Mouse (Mus musculus) forebrain, postnatal 0 days (tissue): ENCODE results near the gene Hoxa3. TPM values are rescaled to one million over a fixed set of nuclear protein-coding genes. Genes with fewer than 3 reads are reported as not detected.

Source experiments
- ATAC-seq: fragments of 200-750 bp; cut with Nextera tagmentation; 2 replicates; pipeline ENCODE4 v1.8.0; 2017; ENCODE audit warnings: mild to moderate bottlenecking, moderate library complexity
- DNase-seq: peaks from one replicate; pipeline ENCODE4 v3.0.0-alpha.2; 2015
- H3K27ac ChIP-seq: fragments of 300-500 bp; sonication (generic); 2 replicates; pipeline ENCODE4 v1.5.1; 2014; ENCODE audit warnings: low read depth, mild to moderate bottlenecking, antibody characterized with exemption, low read length, moderate library complexity, mixed read lengths
- H3K27me3 ChIP-seq: fragments of 300-500 bp; sonication (generic); 2 replicates; pipeline ENCODE4 v1.6.1; 2014; ENCODE audit warnings: mild to moderate bottlenecking, low read length, mixed read lengths; ENCODE audit not compliant: insufficient read depth
- H3K36me3 ChIP-seq: fragments of 300-500 bp; sonication (generic); 2 replicates; pipeline ENCODE4 v1.6.1; 2014; ENCODE audit warnings: mild to moderate bottlenecking, moderate library complexity; ENCODE audit not compliant: insufficient read depth
- H3K4me1 ChIP-seq: fragments of 300-500 bp; sonication (generic); 2 replicates; pipeline ENCODE4 v1.6.1; 2014; ENCODE audit warnings: antibody characterized with exemption; ENCODE audit not compliant: insufficient read depth
- H3K4me2 ChIP-seq: fragments of 300-500 bp; sonication (generic); 2 replicates; pipeline ENCODE4 v1.6.1; 2014; ENCODE audit warnings: low read depth, mild to moderate bottlenecking, moderate library complexity
- H3K4me3 ChIP-seq: fragments of 300-500 bp; sonication (generic); 2 replicates; pipeline ENCODE4 v1.5.1; 2014; ENCODE audit warnings: low read depth, low read length, mixed read lengths
- H3K9ac ChIP-seq: fragments of 300-500 bp; sonication (generic); 2 replicates; pipeline ENCODE4 v1.6.1; 2014; ENCODE audit warnings: mild to moderate bottlenecking
- H3K9me3 ChIP-seq: fragments of 300-500 bp; sonication (generic); 2 replicates; pipeline ENCODE4 v1.6.1; 2016; ENCODE audit warnings: low read length
- CTCF ChIP-seq: sonication (generic); IDR thresholded peaks from 2 replicates; pipeline ENCODE4 v1.5.1; 2016; ENCODE audit warnings: antibody characterized with exemption, control low read depth, low read depth
- WGBS: fragments of 180-500 bp; shearing (Covaris S2); extraction: QIAGEN DNeasy Blood & Tissue Kit; methylation state at CpG from one replicate; pipeline ENCODE4 v1.1.7; 2014; 5-methylcytosine and 5-hydroxymethylcytosine counted together
- polyA plus RNA-seq: library from polyadenylated mRNA; unstranded; fragments of >200 nt; fragmentation: Nextera tagmentation; extraction: Ambion mirVana; gene quantifications from 2 replicates; pipeline ENCODE4 v1.2.1, GENCODE M21; 2015
- total RNA-seq: library from RNA; depleted of rRNA; stranded (reverse); fragments of >200 nt; gene quantifications from 2 replicates; pipeline ENCODE4 v1.2.3, GENCODE M21; 2014

The Hoxa3 gene
- total and polyA plus RNA-seq, 2 experiments from 2014 or later: not detected

- H3K9ac ChIP-seq: no peak overlapping the region
- H3K27ac ChIP-seq: no peak overlapping the region
- ATAC-seq (no peak), DNase-seq (no peak)
- under 1% methylated on average over 9 of the region's 9 CpGs for WGBS
- no peak overlapping the region for H3K4me2 ChIP-seq
- no peak for TF ChIP-seq CTCF
- no peak overlapping the region for H3K4me3 ChIP-seq
- H3K27me3 ChIP-seq: peaks cover 95% of the 10 kb centered on the region
- H3K36me3 ChIP-seq: no peaks in the 10 kb centered on the region
- H3K4me1 ChIP-seq: no peaks in the 10 kb centered on the region
- no peaks in the 10 kb centered on the region for H3K9me3 ChIP-seq
Observed at GRCm38 (mm10) chr6:52177806-52178205, 35.3 kb downstream of the Hoxa3 start.

- no peak within 1 kb of the TSS for H3K4me2 ChIP-seq
- H3K9ac ChIP-seq: no peak within 1 kb of the TSS
Observed at GRCm38 (mm10) chr6:52177061-52177735, 35.9 kb downstream of the Hoxa3 start, which contains the start of gene 5730596B20Rik. TSS of gene 5730596B20Rik (plus strand) at chr6:52177498.

GRCm38 (mm10) chr6:52176391-52176790 lies 36.7 kb downstream of the Hoxa3 start:
- no peak overlapping the region for H3K27ac ChIP-seq
- peaks cover 95% of the 10 kb centered on the region for H3K27me3 ChIP-seq
- DNase-seq (no peak), ATAC-seq (no peak)
- no peak overlapping the region for H3K4me2 ChIP-seq
- no peaks in the 10 kb centered on the region for H3K36me3 ChIP-seq
- TF ChIP-seq CTCF: no peak
- no peaks in the 10 kb centered on the region for H3K4me1 ChIP-seq
- no peak overlapping the region for H3K4me3 ChIP-seq
- no peaks in the 10 kb centered on the region for H3K9me3 ChIP-seq
- no peak overlapping the region for H3K9ac ChIP-seq
- 2% methylated on average over 6 of the region's 6 CpGs for WGBS

More at GRCm38 (mm10) chr6:52177061-52177735, 35.9 kb downstream of the Hoxa3 start, which contains the start of gene 5730596B20Rik:
- Histone ChIP-seq H3K4me1 (no peaks in the 10 kb centered on the region), H3K27ac (no peak within 1 kb of the TSS), H3K27me3 (peaks cover 95% of the 10 kb centered on the region), H3K9me3 (no peaks in the 10 kb centered on the region), H3K4me3 (no peak within 1 kb of the TSS), H3K36me3 (no peaks in the 10 kb centered on the region)
- no peak for TF ChIP-seq CTCF
- ATAC-seq (no peak), DNase-seq (no peak)
- WGBS: 4% methylated on average over 36 of the region's 36 CpGs

GRCm38 (mm10) chr6:52175864-52176263 lies 37.3 kb downstream of the Hoxa3 start:
- no peaks in the 10 kb centered on the region for H3K36me3 ChIP-seq
- DNase-seq: no peak
- H3K27me3 ChIP-seq: peaks cover 95% of the 10 kb centered on the region
- no peak for TF ChIP-seq CTCF
- H3K4me2 ChIP-seq: no peak overlapping the region
- H3K9me3 ChIP-seq: no peaks in the 10 kb centered on the region
- 7% methylated on average over 22 of the region's 35 CpGs for WGBS
- no peak overlapping the region for H3K9ac ChIP-seq
- H3K4me3 ChIP-seq: no peak overlapping the region
- H3K4me1 ChIP-seq: no peaks in the 10 kb centered on the region
- H3K27ac ChIP-seq: no peak overlapping the region
- ATAC-seq: no peak

GRCm38 (mm10) chr6:52174968-52175751 lies 38.0 kb downstream of the Hoxa3 start:
- Histone ChIP-seq H3K9me3 (no peaks in the 10 kb centered on the region), H3K27ac (no peak overlapping the region), H3K4me2 (no peak overlapping the region), H3K4me3 (no peak overlapping the region), H3K27me3 (peaks cover 95% of the 10 kb centered on the region), H3K9ac (no peak overlapping the region), H3K36me3 (no peaks in the 10 kb centered on the region), H3K4me1 (no peaks in the 10 kb centered on the region)
- ATAC-seq: no peak
- 1% methylated on average over 41 of the region's 41 CpGs for WGBS
- no peak for DNase-seq
- TF ChIP-seq CTCF: no peak

GRCm38 (mm10) chr6:52173648-52174047 lies 39.5 kb downstream of the Hoxa3 start:
- TF ChIP-seq CTCF: no peak
- H3K4me1 ChIP-seq: no peaks in the 10 kb centered on the region
- DNase-seq (no peak), ATAC-seq (no peak)
- H3K27me3 ChIP-seq: peaks cover 92% of the 10 kb centered on the region
- H3K4me2 ChIP-seq: no peak overlapping the region
- H3K4me3 ChIP-seq: no peak overlapping the region
- H3K9ac ChIP-seq: no peak overlapping the region
- no peaks in the 10 kb centered on the region for H3K36me3 ChIP-seq
- 8% methylated on average over 4 of the region's 4 CpGs for WGBS
- no peaks in the 10 kb centered on the region for H3K9me3 ChIP-seq
- H3K27ac ChIP-seq: no peak overlapping the region

- Histone ChIP-seq H3K27me3 (peaks cover 93% of the 10 kb centered on the region), H3K4me2 (no peak overlapping the region), H3K9me3 (no peaks in the 10 kb centered on the region), H3K4me3 (no peak overlapping the region), H3K4me1 (no peaks in the 10 kb centered on the region), H3K9ac (no peak overlapping the region), H3K36me3 (no peaks in the 10 kb centered on the region), H3K27ac (no peak overlapping the region)
- under 1% methylated on average over 35 of the region's 35 CpGs for WGBS
- DNase-seq: no peak
- ATAC-seq: no peak; the same call in 1 of the 2 replicates
- no peak for TF ChIP-seq CTCF
Observed at GRCm38 (mm10) chr6:52172501-52172900, 40.6 kb downstream of the Hoxa3 start.
